Mouse (Mus musculus): ENCODE measurements around the gene Ube3b. TPM values are rescaled to one million over a fixed set of nuclear protein-coding genes. Genes with fewer than 3 reads are reported as not detected.

Ube3b gene
- polyA plus RNA-seq (2015; fragmentation: Nextera tagmentation; extraction: Ambion mirVana) = 43.4 and 46.5 TPM in 2 replicates

DNA sequence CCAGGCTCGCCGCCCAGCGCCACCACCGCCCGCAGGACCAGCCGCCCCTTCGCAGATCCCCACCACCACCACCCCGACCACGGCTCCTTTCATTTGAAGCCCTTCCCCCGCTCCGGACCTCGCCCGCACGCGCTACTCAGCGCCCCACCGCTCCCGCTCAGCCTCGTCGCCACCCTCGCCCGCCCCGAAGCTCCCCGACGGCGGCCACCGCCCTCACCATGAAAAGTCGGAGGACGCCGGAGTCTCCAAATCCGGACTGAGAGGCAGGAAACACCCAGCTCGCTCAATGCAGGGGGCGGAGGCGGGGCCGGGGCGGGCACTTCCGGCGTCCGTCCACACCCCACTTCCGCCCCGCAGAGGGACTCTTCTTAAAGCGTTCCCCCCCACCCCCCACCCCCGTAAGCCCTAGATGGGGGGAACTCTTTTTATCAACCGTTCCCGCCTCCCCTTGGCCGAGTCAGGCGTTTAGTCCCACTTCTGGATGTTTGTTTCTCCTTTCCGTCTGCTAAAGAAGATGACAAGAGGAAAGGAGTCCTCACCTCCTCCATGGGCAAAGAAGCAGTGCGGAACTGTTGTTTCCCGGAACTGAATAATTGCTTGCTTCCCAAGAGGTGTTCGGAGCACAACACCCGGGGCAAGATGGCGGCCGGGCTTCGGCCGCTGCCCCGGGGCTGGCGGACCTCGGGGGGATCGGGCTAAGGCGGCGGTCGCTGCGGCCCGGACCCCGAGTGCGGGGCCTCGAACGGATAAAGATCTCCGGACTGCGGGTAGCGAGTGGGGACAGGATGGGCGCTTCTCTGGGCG, at the start of gene Ube3b, which contains the start of gene Kctd10:
Gene Ube3b (plus strand): TSS at position 399 of the 804 bp plus-strand sequence.
Gene Kctd10 (minus strand): TSS at position 300 of the 804 bp plus-strand sequence.
- WGBS = under 1% methylated on average over 74 of the region's 74 CpGs

DNA sequence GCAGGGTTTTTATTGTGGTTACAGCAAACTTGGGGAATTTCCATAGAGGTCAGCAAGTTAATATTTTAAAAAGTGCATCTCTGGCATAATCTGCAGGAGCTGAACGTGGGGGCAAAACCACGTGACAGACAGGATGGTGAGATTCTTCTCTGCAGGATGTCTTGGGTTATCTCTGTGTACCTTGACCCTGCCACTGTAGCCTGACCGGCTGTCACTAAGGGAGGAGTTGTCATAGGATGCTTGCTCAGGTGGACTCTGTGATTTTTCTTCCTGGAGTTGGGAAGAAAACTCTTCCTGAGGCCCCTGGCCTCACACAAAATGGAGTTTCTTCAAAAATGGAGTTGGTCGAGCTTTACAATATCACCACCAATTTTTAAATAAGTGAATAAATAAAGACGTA, 37.4 kb upstream of the Ube3b start:
- H3K27me3 ChIP-seq = no peaks in the 10 kb centered on the region
- WGBS = 54% methylated on average over 5 of the region's 5 CpGs
- H3K4me1 ChIP-seq = no peaks in the 10 kb centered on the region
- H3K9ac ChIP-seq = no peak overlapping the region
- H3K4me2 ChIP-seq = no peak overlapping the region
- ATAC-seq (ENCODE audit: borderline replicate concordance, extremely low read depth, low FRiP score, low TSS enrichment) = no peak
- no peak overlapping the region for H3K4me3 ChIP-seq
- no peak overlapping the region for H3K27ac ChIP-seq
- H3K9me3 ChIP-seq = no peaks in the 10 kb centered on the region
- H3K36me3 ChIP-seq = no peaks in the 10 kb centered on the region

More for the DNA sequence above, at the start of gene Ube3b, which contains the start of gene Kctd10:
- H3K27ac ChIP-seq = peak within 1 kb of the TSS; percentile 88
- no peaks in the 10 kb centered on the region for H3K9me3 ChIP-seq
- peak within 1 kb of the TSS; percentile 99 for H3K9ac ChIP-seq
- H3K36me3 ChIP-seq = peaks cover 23% of the 10 kb centered on the region
- ATAC-seq (ENCODE audit: borderline replicate concordance, extremely low read depth, low FRiP score, low TSS enrichment) = peak; percentile 91
- H3K4me2 ChIP-seq = peak within 1 kb of the TSS; percentile 75
- no peaks in the 10 kb centered on the region for H3K27me3 ChIP-seq
- peaks cover 51% of the 10 kb centered on the region for H3K4me1 ChIP-seq
- peak within 1 kb of the TSS; percentile 89 for H3K4me3 ChIP-seq

DNA sequence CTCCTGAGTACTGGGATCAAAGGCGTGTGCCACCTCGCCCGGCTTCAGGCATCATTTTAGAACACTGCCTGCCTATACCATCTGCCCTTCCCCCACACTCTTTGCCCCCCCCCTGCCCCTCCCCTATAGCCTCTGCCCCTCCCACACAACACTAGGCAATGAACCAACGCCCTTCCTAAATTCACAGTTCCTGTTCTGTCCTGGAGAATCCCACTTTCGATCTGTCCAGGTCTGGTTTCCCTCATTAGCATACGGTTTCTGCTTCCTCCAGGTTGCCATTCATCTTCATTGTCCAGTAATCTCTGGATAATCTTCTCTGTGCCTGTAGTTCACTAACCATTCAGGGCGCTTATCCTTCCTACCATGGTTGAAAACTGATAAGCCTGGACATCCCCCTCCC, 36.8 kb upstream of the Ube3b start:
- Histone ChIP-seq H3K27me3 (no peaks in the 10 kb centered on the region), H3K36me3 (no peaks in the 10 kb centered on the region), H3K4me1 (no peaks in the 10 kb centered on the region), H3K27ac (no peak overlapping the region), H3K9ac (no peak overlapping the region), H3K9me3 (no peaks in the 10 kb centered on the region), H3K4me2 (no peak overlapping the region), H3K4me3 (no peak overlapping the region)
- 85% methylated on average over 7 of the region's 7 CpGs for WGBS
- no peak for ATAC-seq (ENCODE audit: borderline replicate concordance, extremely low read depth, low FRiP score, low TSS enrichment)

DNA sequence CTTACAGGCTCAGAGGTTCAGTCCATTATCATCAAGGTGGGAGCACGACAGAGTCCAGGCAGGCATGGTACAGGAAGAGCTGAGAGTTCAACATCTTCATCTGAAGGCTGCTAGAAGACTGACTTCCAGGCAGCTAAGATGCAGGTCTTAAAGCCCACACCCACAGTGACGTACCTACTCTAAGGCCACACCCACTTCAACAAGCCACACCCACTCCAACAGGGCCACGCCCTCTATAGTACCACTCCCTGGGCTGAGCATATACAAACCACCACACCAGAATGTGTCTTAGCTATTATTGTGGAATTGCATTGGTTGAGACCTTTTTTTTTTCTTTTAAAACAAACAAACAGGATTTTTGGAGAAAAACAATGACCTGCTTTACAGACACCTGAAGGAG, 34.9 kb upstream of the Ube3b start:
- Histone ChIP-seq H3K27ac (no peak overlapping the region), H3K9me3 (no peaks in the 10 kb centered on the region), H3K27me3 (no peaks in the 10 kb centered on the region), H3K36me3 (no peaks in the 10 kb centered on the region), H3K4me2 (no peak overlapping the region), H3K4me1 (no peaks in the 10 kb centered on the region), H3K4me3 (no peak overlapping the region), H3K9ac (no peak overlapping the region)
- 44% methylated on average over 3 of the region's 3 CpGs for WGBS
- ATAC-seq (ENCODE audit: borderline replicate concordance, extremely low read depth, low FRiP score, low TSS enrichment) = no peak

DNA sequence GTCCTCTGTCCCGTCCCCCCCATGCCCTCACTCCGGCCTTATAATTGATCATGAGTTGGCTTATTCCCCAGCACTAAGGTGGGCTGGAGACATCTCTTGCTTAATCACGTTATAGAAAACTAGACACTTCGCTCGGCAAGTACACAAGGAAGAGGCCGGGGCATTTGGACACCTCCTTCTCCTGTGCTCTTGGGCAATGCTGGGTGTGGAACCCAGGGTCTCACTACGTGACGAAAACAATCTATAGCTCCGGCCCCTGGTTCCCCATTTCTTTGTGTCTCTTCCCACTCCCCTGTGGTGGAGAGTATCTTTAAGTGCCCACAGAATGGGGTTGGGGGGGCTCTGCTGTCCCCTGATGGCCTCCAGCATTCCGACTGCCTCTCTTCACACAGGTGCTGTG, 33.4 kb upstream of the Ube3b start:
- H3K4me1 ChIP-seq = no peaks in the 10 kb centered on the region
- no peak overlapping the region for H3K4me2 ChIP-seq
- H3K36me3 ChIP-seq = no peaks in the 10 kb centered on the region
- H3K9me3 ChIP-seq = no peaks in the 10 kb centered on the region
- no peak overlapping the region for H3K4me3 ChIP-seq
- 75% methylated on average over 10 of the region's 10 CpGs for WGBS
- H3K9ac ChIP-seq = no peak overlapping the region
- no peaks in the 10 kb centered on the region for H3K27me3 ChIP-seq
- H3K27ac ChIP-seq = no peak overlapping the region
- ATAC-seq (ENCODE audit: borderline replicate concordance, extremely low read depth, low FRiP score, low TSS enrichment) = no peak

DNA sequence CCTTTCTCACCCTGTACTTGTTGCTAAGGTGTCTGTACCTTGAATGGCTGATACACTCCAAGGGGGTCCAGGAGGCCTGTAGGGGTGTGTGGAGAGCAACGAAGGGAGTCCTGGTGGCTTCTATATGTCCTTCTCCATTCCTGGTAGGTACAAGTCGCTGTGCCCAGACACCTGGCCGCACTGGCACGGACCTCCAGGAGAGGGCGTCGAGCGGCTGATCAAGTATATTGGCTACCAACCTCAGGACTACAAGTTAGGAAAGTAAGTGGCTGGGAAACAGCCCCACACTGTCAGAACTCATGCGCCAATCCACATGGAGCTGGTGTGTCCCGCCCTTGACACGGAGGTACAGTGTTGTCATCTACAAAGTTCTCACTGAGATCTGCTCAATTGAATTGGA, 28.9 kb upstream of the Ube3b start:
- Histone ChIP-seq H3K4me1 (peaks cover 6% of the 10 kb centered on the region; the same call in 1 of the 2 replicates), H3K27ac (no peak overlapping the region), H3K27me3 (no peaks in the 10 kb centered on the region), H3K9ac (no peak overlapping the region), H3K9me3 (no peaks in the 10 kb centered on the region), H3K36me3 (no peaks in the 10 kb centered on the region), H3K4me3 (no peak overlapping the region), H3K4me2 (no peak overlapping the region)
- 61% methylated on average over 10 of the region's 10 CpGs for WGBS
- ATAC-seq (ENCODE audit: borderline replicate concordance, extremely low read depth, low FRiP score, low TSS enrichment) = no peak

DNA sequence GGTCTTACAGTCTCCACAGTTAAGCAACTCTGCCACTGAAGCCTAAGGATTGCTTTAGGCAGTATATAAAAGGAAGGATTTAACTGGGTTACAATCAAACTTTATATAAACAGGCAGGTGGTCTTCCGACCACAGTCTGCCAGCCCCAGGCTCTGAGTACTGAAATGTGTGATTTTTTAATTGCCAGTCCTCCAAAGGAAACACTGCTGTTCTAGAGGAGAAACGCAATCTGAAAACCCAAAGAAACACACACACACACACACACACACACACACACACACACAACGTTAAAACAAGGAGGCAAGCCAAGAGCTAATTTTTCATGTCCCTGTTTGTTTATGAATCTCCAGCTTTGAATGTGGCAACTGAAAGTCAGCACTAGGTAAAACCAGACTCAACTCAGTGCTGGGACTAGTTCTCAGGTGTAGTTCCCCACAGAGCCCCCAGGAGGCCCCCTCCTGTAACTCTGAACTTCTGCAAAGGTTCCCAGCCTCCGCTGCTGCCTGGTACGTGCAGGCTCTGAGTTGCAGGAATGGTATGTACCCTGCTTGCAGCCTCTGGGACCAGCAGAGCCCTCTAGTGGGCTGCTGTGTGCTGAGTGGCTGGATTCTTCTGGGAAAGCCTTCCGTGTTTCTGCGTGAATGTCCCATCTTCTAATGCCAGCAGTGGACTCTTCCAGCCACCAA, 24.0 kb upstream of the Ube3b start:
- WGBS = 11% methylated on average over 7 of the region's 7 CpGs
- ATAC-seq (ENCODE audit: borderline replicate concordance, extremely low read depth, low FRiP score, low TSS enrichment) = peak; percentile 93
- H3K9me3 ChIP-seq = no peaks in the 10 kb centered on the region
- H3K4me3 ChIP-seq = peak overlapping the region; percentile 21
- peak overlapping the region; percentile 95 for H3K27ac ChIP-seq
- peaks cover 15% of the 10 kb centered on the region for H3K36me3 ChIP-seq
- no peaks in the 10 kb centered on the region for H3K27me3 ChIP-seq
- H3K4me1 ChIP-seq = peaks cover 22% of the 10 kb centered on the region
- 0 out of 2 replicates have a peak overlapping the region, but pooled peaks have one; percentile 16 for H3K9ac ChIP-seq
- peak overlapping the region; percentile 42 for H3K4me2 ChIP-seq

DNA sequence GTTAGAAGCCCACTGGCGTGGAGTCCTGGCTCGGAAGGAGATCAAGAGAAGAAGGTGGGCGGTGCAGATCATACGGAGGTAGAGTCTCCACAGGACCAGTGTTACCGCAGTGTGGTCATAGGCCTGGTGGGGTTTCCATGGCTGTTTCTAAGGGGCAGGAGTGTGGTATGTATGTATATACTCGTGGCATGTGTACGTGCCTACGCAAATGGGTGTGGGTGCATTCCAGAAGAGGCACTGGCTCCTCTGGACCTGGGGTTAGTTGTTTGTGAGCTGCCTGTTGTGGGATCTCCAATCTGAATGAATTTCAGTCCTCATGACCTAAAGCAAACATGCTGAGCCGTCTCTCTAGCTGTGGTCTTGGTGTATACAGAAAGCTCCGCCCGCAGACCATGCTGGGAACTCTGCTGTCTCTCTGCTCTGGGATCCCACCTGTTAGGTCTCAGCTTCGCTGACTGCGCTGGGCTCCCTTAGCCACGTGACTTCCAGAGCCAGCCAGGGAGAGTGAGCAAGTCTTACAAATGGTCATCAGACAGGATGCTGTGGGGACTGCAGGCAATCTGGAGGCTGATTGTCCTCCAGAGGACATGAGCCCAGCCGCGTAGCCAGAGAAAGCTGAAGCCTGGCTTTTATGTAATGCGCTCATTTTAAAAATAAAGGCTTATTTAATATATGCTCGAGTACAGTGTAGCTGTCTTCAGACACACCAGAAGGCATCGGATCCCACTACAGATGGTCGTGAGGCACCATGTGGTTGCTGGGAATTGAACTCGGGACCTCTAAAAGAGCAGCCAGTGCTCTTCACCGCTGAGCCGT, 23.3 kb upstream of the Ube3b start:
- H3K27me3 ChIP-seq = no peaks in the 10 kb centered on the region
- peak overlapping the region; percentile 42 for H3K4me2 ChIP-seq
- peaks cover 22% of the 10 kb centered on the region for H3K36me3 ChIP-seq
- ATAC-seq (ENCODE audit: borderline replicate concordance, extremely low read depth, low FRiP score, low TSS enrichment) = peak; percentile 72
- peak overlapping the region; percentile 95 for H3K27ac ChIP-seq
- H3K4me1 ChIP-seq = peaks cover 22% of the 10 kb centered on the region
- H3K9me3 ChIP-seq = no peaks in the 10 kb centered on the region
- 0 out of 2 replicates have a peak overlapping the region, but pooled peaks have one; percentile 16 for H3K9ac ChIP-seq
- H3K4me3 ChIP-seq = peak overlapping the region; percentile 21
- 35% methylated on average over 23 of the region's 23 CpGs for WGBS

DNA sequence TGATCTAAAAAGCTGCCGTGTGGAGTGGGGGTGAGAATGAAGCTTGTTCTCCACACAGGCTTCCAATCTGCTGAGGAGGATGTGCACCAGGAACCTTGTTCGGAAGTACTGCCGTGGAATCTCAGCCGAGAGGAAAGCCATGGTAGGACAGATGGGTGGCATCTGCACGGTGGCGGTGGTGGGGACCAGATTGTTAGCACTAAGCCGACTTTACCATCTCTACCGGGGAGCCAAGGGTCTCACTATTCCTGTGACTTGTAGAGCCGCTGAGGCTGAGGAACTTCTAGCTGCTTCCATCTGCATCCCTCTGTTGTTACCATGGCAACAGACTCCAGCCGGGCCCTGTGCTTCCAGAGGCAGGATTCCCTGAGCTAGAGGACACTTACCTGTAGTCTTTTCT, 21.6 kb upstream of the Ube3b start:
- H3K4me3 ChIP-seq = no peak overlapping the region
- no peak overlapping the region for H3K9ac ChIP-seq
- ATAC-seq (ENCODE audit: borderline replicate concordance, extremely low read depth, low FRiP score, low TSS enrichment) = no peak
- H3K36me3 ChIP-seq = peaks cover 39% of the 10 kb centered on the region
- H3K27me3 ChIP-seq = no peaks in the 10 kb centered on the region
- 77% methylated on average over 10 of the region's 10 CpGs for WGBS
- H3K4me1 ChIP-seq = peaks cover 25% of the 10 kb centered on the region
- H3K9me3 ChIP-seq = no peaks in the 10 kb centered on the region
- no peak overlapping the region for H3K27ac ChIP-seq
- no peak overlapping the region for H3K4me2 ChIP-seq

DNA sequence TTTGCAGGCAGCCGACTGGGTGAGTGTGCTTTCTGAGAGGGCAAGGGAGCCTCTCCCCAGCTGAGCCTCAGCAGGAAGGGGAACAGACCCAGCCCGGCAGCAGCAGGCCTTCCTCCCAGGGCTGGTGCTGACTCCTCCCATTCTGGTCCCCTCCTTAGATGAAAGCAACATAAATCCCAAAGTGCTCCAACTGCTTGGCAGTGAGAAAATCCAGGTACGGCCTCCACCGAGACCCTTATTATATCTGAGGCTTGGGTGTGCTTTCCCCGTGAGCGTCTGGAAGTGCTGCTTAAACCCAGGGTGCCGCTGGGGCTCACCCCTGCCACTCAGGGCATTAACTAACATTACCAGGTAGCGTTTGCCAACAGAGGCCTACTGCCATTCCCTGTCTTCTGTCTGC, 20.8 kb upstream of the Ube3b start:
- H3K36me3 ChIP-seq = peaks cover 44% of the 10 kb centered on the region
- no peaks in the 10 kb centered on the region for H3K27me3 ChIP-seq
- no peak for ATAC-seq (ENCODE audit: borderline replicate concordance, extremely low read depth, low FRiP score, low TSS enrichment)
- no peak overlapping the region for H3K4me2 ChIP-seq
- H3K4me3 ChIP-seq = no peak overlapping the region
- no peak overlapping the region for H3K27ac ChIP-seq
- no peaks in the 10 kb centered on the region for H3K9me3 ChIP-seq
- WGBS = 67% methylated on average over 8 of the region's 8 CpGs
- H3K4me1 ChIP-seq = peaks cover 33% of the 10 kb centered on the region
- H3K9ac ChIP-seq = no peak overlapping the region

DNA sequence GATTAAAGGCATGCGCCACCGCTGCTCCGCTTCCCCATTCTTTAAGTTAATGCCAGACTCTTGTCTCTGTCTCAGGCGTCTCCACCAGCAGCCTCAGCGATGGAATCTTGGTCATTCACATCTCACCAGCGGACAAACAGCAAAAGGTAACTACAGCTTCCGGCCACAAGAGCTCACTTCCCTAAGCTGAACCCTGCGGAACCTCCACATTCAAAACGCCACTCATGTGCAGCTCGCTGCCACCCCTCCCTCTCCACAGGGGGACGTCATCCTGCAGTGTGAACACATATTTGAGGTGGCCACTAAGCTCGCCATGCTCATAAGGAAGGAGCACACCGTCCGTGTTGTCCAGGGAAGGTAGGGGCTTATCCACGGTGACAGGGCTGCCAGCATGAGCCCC, 19.4 kb upstream of the Ube3b start:
- Histone ChIP-seq H3K9me3 (no peaks in the 10 kb centered on the region), H3K4me2 (no peak overlapping the region), H3K27me3 (no peaks in the 10 kb centered on the region), H3K36me3 (peaks cover 58% of the 10 kb centered on the region), H3K4me1 (peaks cover 46% of the 10 kb centered on the region), H3K4me3 (no peak overlapping the region), H3K27ac (no peak overlapping the region), H3K9ac (no peak overlapping the region)
- ATAC-seq (ENCODE audit: borderline replicate concordance, extremely low read depth, low FRiP score, low TSS enrichment) = no peak
- 87% methylated on average over 15 of the region's 15 CpGs for WGBS

All from lung, embryonic 15.5 days (tissue).